Mouse (Mus musculus) megakaryocyte-erythroid progenitor cell, adult 5-6 weeks (primary cell): ENCODE data around the gene Olfr826. TPM values are rescaled to one million over a fixed set of nuclear protein-coding genes. Genes with fewer than 3 reads are reported as not detected.
"Not testable (repeated sequence)": the region's sequence is repeated elsewhere in the genome, so short reads cannot be mapped to it uniquely, and the experiment has no call there.

Experiments
- ATAC-seq: replicated peaks from 2 replicates; pipeline ENCODE4 v1.8.0; 2016; ENCODE audit warnings: mild to moderate bottlenecking, inconsistent platforms; ENCODE audit not compliant: severe bottlenecking, poor library complexity, low FRiP score, low TSS enrichment
- total RNA-seq, 2 experiments: library from RNA; stranded (forward) in 1 of 2; stranded (reverse) in 1 of 2; fragments of 200-1000, 215-1000 nt in 1 of 2; fragments of >200 nt in 1 of 2; fragmentation: Nextera tagmentation in 1 of 2; gene quantifications; 2 replicates each; pipeline ENCODE4 v1.2.3; 2014 to 2017

The Olfr826 gene
- total RNA-seq (2014; fragmentation: Nextera tagmentation) (not detected in 2 replicates), total RNA-seq (2017) (not detected in 2 replicates)

DNA sequence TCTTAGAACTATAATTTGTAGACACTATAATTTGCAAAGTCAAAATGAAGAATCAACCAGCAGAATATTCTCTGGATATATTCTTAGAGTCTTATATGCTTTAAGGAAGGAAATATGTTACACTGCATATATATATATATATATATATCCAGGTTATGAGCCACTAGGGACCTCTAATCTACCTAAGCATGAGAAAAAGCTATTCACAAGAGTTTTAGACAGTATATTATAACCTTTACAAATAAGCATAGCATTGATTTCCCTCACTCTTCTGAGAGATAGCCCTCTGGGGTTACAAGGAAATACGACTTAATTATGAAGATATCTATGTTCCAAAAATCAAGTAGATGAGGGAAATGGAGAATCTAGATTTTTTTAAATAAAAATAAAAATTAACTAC is at the start of gene Olfr826:
Gene Olfr826 (minus strand): TSS at position 101 of the 400 bp plus-strand sequence.
- ATAC-seq: no peak

DNA sequence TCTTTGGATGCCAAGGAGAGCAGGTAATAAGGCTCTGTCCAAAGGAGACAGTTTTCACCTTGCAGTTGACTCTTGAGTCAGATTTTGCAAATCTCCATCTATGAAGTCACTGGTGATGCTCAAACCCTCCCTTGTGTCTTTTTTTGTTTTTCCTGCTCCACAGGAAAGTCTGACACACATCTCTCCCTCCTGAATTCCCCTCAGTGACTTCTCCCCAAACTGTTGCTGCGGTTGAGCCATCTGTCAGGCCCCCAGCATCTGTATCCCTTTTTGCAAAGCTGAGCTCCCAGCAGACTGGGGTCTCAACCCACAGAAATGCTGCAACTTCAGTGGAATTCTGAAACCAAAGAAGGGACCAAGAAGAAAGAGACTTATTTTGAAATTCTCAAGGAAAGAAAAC is 48.1 kb upstream of the Olfr826 start:
- ATAC-seq: no peak

DNA sequence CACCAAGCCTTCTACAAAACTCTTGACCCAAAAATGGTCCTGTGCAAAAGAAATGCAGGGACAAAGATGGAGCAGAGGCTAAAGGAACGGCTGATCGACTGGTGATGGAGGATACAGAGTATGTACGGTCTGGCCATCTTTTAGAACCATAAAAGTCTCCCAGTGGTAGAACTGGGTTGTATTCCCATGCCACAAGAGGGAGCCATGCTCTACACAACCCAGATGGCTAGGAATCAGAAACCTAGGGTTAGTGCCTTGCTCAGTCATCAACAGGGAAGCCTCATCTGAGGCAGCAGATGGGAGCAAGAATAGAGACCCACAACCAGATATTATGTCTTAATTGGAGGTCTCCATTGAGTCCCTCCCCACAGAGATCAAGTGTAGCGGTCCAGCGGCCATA is 45.6 kb upstream of the Olfr826 start:
- peak; percentile 54; the same call in 1 of the 2 replicates for ATAC-seq

- peak; percentile 94 for ATAC-seq
Observed at GRCm38 (mm10) chr10:130228246-130228645, 44.3 kb upstream of the Olfr826 start.

- ATAC-seq: no peak
Observed at GRCm38 (mm10) chr10:130225034-130225433, 41.0 kb upstream of the Olfr826 start.

DNA sequence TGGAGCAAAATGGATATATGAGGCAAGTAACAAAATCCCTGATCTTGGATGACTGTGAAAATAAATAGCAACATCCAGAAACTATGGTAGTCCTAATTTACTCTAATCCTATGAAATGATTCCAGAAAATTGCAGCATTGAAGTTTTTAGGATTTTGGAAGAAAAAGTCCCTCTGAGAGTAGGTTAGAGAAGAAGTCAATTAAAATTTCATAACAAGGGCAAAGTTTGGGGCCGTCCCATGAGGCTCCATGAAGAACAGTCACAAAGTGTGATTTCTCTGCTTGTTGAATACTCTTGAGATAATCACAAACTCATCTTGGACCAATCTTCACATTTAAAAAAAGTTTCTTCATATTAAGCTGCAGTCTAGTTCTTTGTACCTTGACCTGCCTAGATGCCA is 30.3 kb upstream of the Olfr826 start, which contains the start of gene Olfr827:
Gene Olfr827 (minus strand): TSS at position 101 of the 400 bp plus-strand sequence.
- no peak for ATAC-seq

- ATAC-seq: no peak
Observed at GRCm38 (mm10) chr10:130166666-130167065, 17.3 kb downstream of the Olfr826 start, which contains the start of gene Olfr825. Gene Olfr825 (minus strand): TSS chr10:130166766.

- peak; percentile 92 for ATAC-seq
Observed at GRCm38 (mm10) chr10:130165196-130165595, 18.8 kb downstream of the Olfr826 start.

- no peak for ATAC-seq
Observed at GRCm38 (mm10) chr10:130144121-130144520, 39.9 kb downstream of the Olfr826 start.

GRCm38 (mm10) chr10:130142481-130142880 is 41.5 kb downstream of the Olfr826 start:
- ATAC-seq: not testable (repeated sequence)

- ATAC-seq: no peak
Observed at GRCm38 (mm10) chr10:130134811-130135210, 49.2 kb downstream of the Olfr826 start.

GRCm38 (mm10) chr10:130129900-130130299 is 54.1 kb downstream of the Olfr826 start, which contains the start of gene Olfr824:
Gene Olfr824 (minus strand): TSS chr10:130130000.
- ATAC-seq: not testable (repeated sequence)

Other genes with a start within 250 kb of the Olfr826 start
- not detected in 2 replicates for gene Olfr818, start 235.1 kb downstream of the Olfr826 start, total RNA-seq (2014; fragmentation: Nextera tagmentation)
- not detected in 2 replicates for gene Olfr818, start 235.1 kb downstream of the Olfr826 start, total RNA-seq (2017)
- not detected in 2 replicates for gene Olfr819, start 216.9 kb downstream of the Olfr826 start, total RNA-seq (2014; fragmentation: Nextera tagmentation)
- gene Olfr819, start 216.9 kb downstream of the Olfr826 start, total RNA-seq (2017): not detected in 2 replicates
- gene Olfr247, start 208.0 kb downstream of the Olfr826 start, total RNA-seq (2014; fragmentation: Nextera tagmentation): not detected in 2 replicates
- not detected in 2 replicates for gene Olfr247, start 208.0 kb downstream of the Olfr826 start, total RNA-seq (2017)
- not detected in 2 replicates for gene Gm10310, start 199.1 kb downstream of the Olfr826 start, total RNA-seq (2014; fragmentation: Nextera tagmentation)
- gene Gm10310, start 199.1 kb downstream of the Olfr826 start, total RNA-seq (2017): not detected in 2 replicates
- gene Olfr820, start 171.6 kb downstream of the Olfr826 start, total RNA-seq (2014; fragmentation: Nextera tagmentation): not detected in 2 replicates
- gene Olfr820, start 171.6 kb downstream of the Olfr826 start, total RNA-seq (2017): not detected in 2 replicates
- gene Olfr821, start 153.8 kb downstream of the Olfr826 start, total RNA-seq (2014; fragmentation: Nextera tagmentation): not detected in 2 replicates
- not detected in 2 replicates for gene Olfr821, start 153.8 kb downstream of the Olfr826 start, total RNA-seq (2017)
- gene Olfr822, start 113.0 kb downstream of the Olfr826 start, total RNA-seq (2014; fragmentation: Nextera tagmentation): not detected in 2 replicates
- gene Olfr822, start 113.0 kb downstream of the Olfr826 start, total RNA-seq (2017): not detected in 2 replicates
- not detected in 2 replicates for gene Olfr823, start 68.8 kb downstream of the Olfr826 start, total RNA-seq (2014; fragmentation: Nextera tagmentation)
- not detected in 2 replicates for gene Olfr823, start 68.8 kb downstream of the Olfr826 start, total RNA-seq (2017)
- gene Olfr824, start 54.2 kb downstream of the Olfr826 start, total RNA-seq (2014; fragmentation: Nextera tagmentation): not detected in 2 replicates
- gene Olfr824, start 54.2 kb downstream of the Olfr826 start, total RNA-seq (2017): not detected in 2 replicates
- gene Olfr825, start 17.4 kb downstream of the Olfr826 start, total RNA-seq (2014; fragmentation: Nextera tagmentation): not detected in 2 replicates
- not detected in 2 replicates for gene Olfr825, start 17.4 kb downstream of the Olfr826 start, total RNA-seq (2017)
- not detected in 2 replicates for gene Olfr827, start 30.2 kb upstream of the Olfr826 start, total RNA-seq (2014; fragmentation: Nextera tagmentation)
- not detected in 2 replicates for gene Olfr827, start 30.2 kb upstream of the Olfr826 start, total RNA-seq (2017)
- gene Neurod4, start 96.1 kb upstream of the Olfr826 start, total RNA-seq (2014; fragmentation: Nextera tagmentation): not detected in 2 replicates
- gene Neurod4, start 96.1 kb upstream of the Olfr826 start, total RNA-seq (2017): not detected in 2 replicates
- gene Tespa1, start 138.7 kb upstream of the Olfr826 start, total RNA-seq (2014; fragmentation: Nextera tagmentation): 2.6 and 3.7 TPM in 2 replicates
- 10.9 and 12.2 TPM in 2 replicates for gene Tespa1, start 138.7 kb upstream of the Olfr826 start, total RNA-seq (2017)
- gene Vmn2r84, start 210.1 kb upstream of the Olfr826 start, total RNA-seq (2014; fragmentation: Nextera tagmentation): not detected in 2 replicates
- gene Vmn2r84, start 210.1 kb upstream of the Olfr826 start, total RNA-seq (2017): not detected in 2 replicates
- gene Vmn2r85, start 245.5 kb upstream of the Olfr826 start, total RNA-seq (2014; fragmentation: Nextera tagmentation): 0.17 TPM in 1 of 2 replicates, not detected in the other
- not detected in 2 replicates for gene Vmn2r85, start 245.5 kb upstream of the Olfr826 start, total RNA-seq (2017)